Mouse (Mus musculus): ENCODE measurements around the gene Aurkc. TPM values are rescaled to one million over a fixed set of nuclear protein-coding genes. Genes with fewer than 3 reads are reported as not detected.
"Not testable (repeated sequence)": the region's sequence is repeated elsewhere in the genome, so short reads cannot be mapped to it uniquely, and the experiment has no call there.

The Aurkc gene
- not detected in 2 replicates for polyA plus RNA-seq (2015; fragmentation: Nextera tagmentation; extraction: Ambion mirVana)

GRCm38 (mm10) chr7:6995251-6995650 is at the start of gene Aurkc:
Gene Aurkc, plus strand, starts transcription at chr7:6995300.
- ATAC-seq (replicated peaks; ENCODE audit: low FRiP score, low read depth); H3K4me1 ChIP-seq (replicated peaks; ENCODE audit: insufficient read depth, low read length); H3K4me2 ChIP-seq (ENCODE audit: low read length); H3K4me3 ChIP-seq (replicated peaks; ENCODE audit: low read depth, low read length); H3K36me3 ChIP-seq (ENCODE audit: insufficient read depth, low read length); DNase-seq (ENCODE audit: low spot score); H3K9me3 ChIP-seq (replicated peaks; ENCODE audit: low read length); H3K27me3 ChIP-seq (ENCODE audit: insufficient read depth, low read length); H3K9ac ChIP-seq (ENCODE audit: low read depth, low read length); H3K27ac ChIP-seq: not testable (repeated sequence)
- 86% methylated on average over 11 of the region's 11 CpGs for WGBS

GRCm38 (mm10) chr7:6948061-6948460 is 47.0 kb upstream of the Aurkc start:
- WGBS = 92% methylated on average over 18 of the region's 20 CpGs
- H3K4me2 ChIP-seq (ENCODE audit: low read length); H3K36me3 ChIP-seq (ENCODE audit: insufficient read depth, low read length): not testable (repeated sequence)

GRCm38 (mm10) chr7:6956576-6956975 is 38.5 kb upstream of the Aurkc start:
- WGBS = 82% methylated on average over 4 of the region's 4 CpGs
- TF ChIP-seq CTCF (IDR thresholded peaks at IDR 0.05; ENCODE audit: low read depth) = no peak

More at GRCm38 (mm10) chr7:6948061-6948460, 47.0 kb upstream of the Aurkc start:
- not testable (repeated sequence) for H3K4me3 ChIP-seq (replicated peaks; ENCODE audit: low read depth, low read length); H3K27ac ChIP-seq; DNase-seq (ENCODE audit: low spot score); H3K9me3 ChIP-seq (replicated peaks; ENCODE audit: low read length); ATAC-seq (replicated peaks; ENCODE audit: low FRiP score, low read depth); H3K27me3 ChIP-seq (ENCODE audit: insufficient read depth, low read length); H3K9ac ChIP-seq (ENCODE audit: low read depth, low read length); H3K4me1 ChIP-seq (replicated peaks; ENCODE audit: insufficient read depth, low read length)

GRCm38 (mm10) chr7:6958574-6958973 is 36.5 kb upstream of the Aurkc start:
- WGBS = 89% methylated on average over 1 of the region's 1 CpGs
- H3K9me3 ChIP-seq (replicated peaks; ENCODE audit: low read length) = no peaks in the 10 kb centered on the region
- ATAC-seq (replicated peaks; ENCODE audit: low FRiP score, low read depth) (no peak), DNase-seq (ENCODE audit: low spot score) (no peak)
- H3K27ac ChIP-seq = no peak overlapping the region
- no peaks in the 10 kb centered on the region for H3K36me3 ChIP-seq (ENCODE audit: insufficient read depth, low read length)
- no peak overlapping the region for H3K9ac ChIP-seq (ENCODE audit: low read depth, low read length)
- no peak overlapping the region for H3K4me3 ChIP-seq (replicated peaks; ENCODE audit: low read depth, low read length)
- no peaks in the 10 kb centered on the region for H3K27me3 ChIP-seq (ENCODE audit: insufficient read depth, low read length)
- no peak overlapping the region for H3K4me2 ChIP-seq (ENCODE audit: low read length)
- no peak for TF ChIP-seq CTCF (IDR thresholded peaks at IDR 0.05; ENCODE audit: low read depth)
- no peaks in the 10 kb centered on the region for H3K4me1 ChIP-seq (replicated peaks; ENCODE audit: insufficient read depth, low read length)

More at GRCm38 (mm10) chr7:6956576-6956975, 38.5 kb upstream of the Aurkc start:
- H3K9ac ChIP-seq (ENCODE audit: low read depth, low read length) = no peak overlapping the region
- H3K27ac ChIP-seq = no peak overlapping the region
- H3K36me3 ChIP-seq (ENCODE audit: insufficient read depth, low read length) = no peaks in the 10 kb centered on the region
- no peak for DNase-seq (ENCODE audit: low spot score)
- no peaks in the 10 kb centered on the region for H3K4me1 ChIP-seq (replicated peaks; ENCODE audit: insufficient read depth, low read length)
- no peaks in the 10 kb centered on the region for H3K9me3 ChIP-seq (replicated peaks; ENCODE audit: low read length)
- H3K4me2 ChIP-seq (ENCODE audit: low read length) = no peak overlapping the region
- H3K27me3 ChIP-seq (ENCODE audit: insufficient read depth, low read length) = no peaks in the 10 kb centered on the region
- no peak overlapping the region for H3K4me3 ChIP-seq (replicated peaks; ENCODE audit: low read depth, low read length)
- ATAC-seq (replicated peaks; ENCODE audit: low FRiP score, low read depth) = no peak

- no peak for DNase-seq (ENCODE audit: low spot score)
- no peaks in the 10 kb centered on the region for H3K36me3 ChIP-seq (ENCODE audit: insufficient read depth, low read length)
These were observed 21.5 kb upstream of the Aurkc start for GRCm38 (mm10) chr7:6973566-6973965.

GRCm38 (mm10) chr7:6976890-6977289 is 18.2 kb upstream of the Aurkc start:
- Histone ChIP-seq H3K27me3 (ENCODE audit: insufficient read depth, low read length) (no peaks in the 10 kb centered on the region), H3K4me1 (replicated peaks; ENCODE audit: insufficient read depth, low read length) (no peaks in the 10 kb centered on the region), H3K9me3 (replicated peaks; ENCODE audit: low read length) (no peaks in the 10 kb centered on the region; the same call in 1 of the 2 replicates), H3K36me3 (ENCODE audit: insufficient read depth, low read length) (no peaks in the 10 kb centered on the region), H3K9ac (ENCODE audit: low read depth, low read length) (no peak overlapping the region), H3K27ac (no peak overlapping the region), H3K4me2 (ENCODE audit: low read length) (no peak overlapping the region), H3K4me3 (replicated peaks; ENCODE audit: low read depth, low read length) (no peak overlapping the region)
- ATAC-seq (replicated peaks; ENCODE audit: low FRiP score, low read depth) = no peak
- no peak for DNase-seq (ENCODE audit: low spot score)
- WGBS = 91% methylated on average over 19 of the region's 19 CpGs
- no peak for TF ChIP-seq CTCF (IDR thresholded peaks at IDR 0.05; ENCODE audit: low read depth)

More at GRCm38 (mm10) chr7:6973566-6973965, 21.5 kb upstream of the Aurkc start:
- no peak overlapping the region for H3K4me3 ChIP-seq (replicated peaks; ENCODE audit: low read depth, low read length)
- H3K27me3 ChIP-seq (ENCODE audit: insufficient read depth, low read length) = no peaks in the 10 kb centered on the region
- ATAC-seq (replicated peaks; ENCODE audit: low FRiP score, low read depth) = no peak
- no peak overlapping the region for H3K27ac ChIP-seq
- WGBS = 73% methylated on average over 1 of the region's 1 CpGs
- no peak for TF ChIP-seq CTCF (IDR thresholded peaks at IDR 0.05; ENCODE audit: low read depth)
- H3K4me1 ChIP-seq (replicated peaks; ENCODE audit: insufficient read depth, low read length) = no peaks in the 10 kb centered on the region
- no peak overlapping the region for H3K9ac ChIP-seq (ENCODE audit: low read depth, low read length)
- no peaks in the 10 kb centered on the region; the same call in 1 of the 2 replicates for H3K9me3 ChIP-seq (replicated peaks; ENCODE audit: low read length)
- H3K4me2 ChIP-seq (ENCODE audit: low read length) = no peak overlapping the region

- DNase-seq (ENCODE audit: low spot score); H3K9ac ChIP-seq (ENCODE audit: low read depth, low read length); H3K27me3 ChIP-seq (ENCODE audit: insufficient read depth, low read length); H3K36me3 ChIP-seq (ENCODE audit: insufficient read depth, low read length); H3K9me3 ChIP-seq (replicated peaks; ENCODE audit: low read length); ATAC-seq (replicated peaks; ENCODE audit: low FRiP score, low read depth); H3K4me1 ChIP-seq (replicated peaks; ENCODE audit: insufficient read depth, low read length); H3K4me2 ChIP-seq (ENCODE audit: low read length); H3K27ac ChIP-seq; H3K4me3 ChIP-seq (replicated peaks; ENCODE audit: low read depth, low read length): not testable (repeated sequence)
- 39% methylated on average over 3 of the region's 3 CpGs for WGBS
These were observed 3.8 kb downstream of the Aurkc start for GRCm38 (mm10) chr7:6998914-6999313.

- H3K4me3 ChIP-seq (replicated peaks; ENCODE audit: low read depth, low read length); H3K9me3 ChIP-seq (replicated peaks; ENCODE audit: low read length); ATAC-seq (replicated peaks; ENCODE audit: low FRiP score, low read depth); H3K9ac ChIP-seq (ENCODE audit: low read depth, low read length); H3K36me3 ChIP-seq (ENCODE audit: insufficient read depth, low read length); H3K4me1 ChIP-seq (replicated peaks; ENCODE audit: insufficient read depth, low read length); DNase-seq (ENCODE audit: low spot score); H3K4me2 ChIP-seq (ENCODE audit: low read length); H3K27ac ChIP-seq; H3K27me3 ChIP-seq (ENCODE audit: insufficient read depth, low read length): not testable (repeated sequence)
- 72% methylated on average over 5 of the region's 5 CpGs for WGBS
These were observed 10.3 kb downstream of the Aurkc start for GRCm38 (mm10) chr7:7005441-7005840.

Data from kidney, postnatal 0 days (tissue).